Mouse (Mus musculus) lung, embryonic 14.5 days (tissue): ENCODE measurements around the gene Ltbr. TPM values are rescaled to one million over a fixed set of nuclear protein-coding genes. Genes with fewer than 3 reads are reported as not detected.
"Not testable (repeated sequence)": the region's sequence is repeated elsewhere in the genome, so short reads cannot be mapped to it uniquely, and the experiment has no call there.

Source experiments
- ATAC-seq: fragments of 200-750 bp; cut with Nextera tagmentation; 2 replicates; pipeline ENCODE4 v1.8.0; 2017; ENCODE audit warnings: mild to moderate bottlenecking, moderate TSS enrichment, moderate library complexity; ENCODE audit not compliant: insufficient read depth
- DNase-seq: peaks from one replicate; pipeline ENCODE4 v3.0.0-alpha.2; 2015
- H3K27ac ChIP-seq: fragments of 300-500 bp; sonication (generic); 2 replicates; pipeline ENCODE4 v1.5.1; 2014; ENCODE audit warnings: low read depth, mild to moderate bottlenecking, moderate library complexity
- H3K27me3 ChIP-seq: fragments of 300-500 bp; sonication (generic); 2 replicates; pipeline ENCODE4 v1.6.1; 2014; ENCODE audit warnings: low read length, control low read depth; ENCODE audit not compliant: insufficient read depth
- H3K36me3 ChIP-seq: fragments of 300-500 bp; sonication (generic); 2 replicates; pipeline ENCODE4 v1.6.1; 2014; ENCODE audit warnings: control low read depth; ENCODE audit not compliant: insufficient read depth
- H3K4me1 ChIP-seq: fragments of 300-500 bp; sonication (generic); 2 replicates; pipeline ENCODE4 v1.6.1; 2014; ENCODE audit warnings: antibody characterized with exemption, control low read depth; ENCODE audit not compliant: insufficient read depth
- H3K4me2 ChIP-seq: fragments of 300-500 bp; sonication (generic); 2 replicates; pipeline ENCODE4 v1.6.1; 2014; ENCODE audit warnings: mild to moderate bottlenecking
- H3K4me3 ChIP-seq: fragments of 300-500 bp; sonication (generic); 2 replicates; pipeline ENCODE4 v1.5.1; 2014; ENCODE audit warnings: low read depth, low read length
- H3K9ac ChIP-seq: fragments of 300-500 bp; sonication (generic); 2 replicates; pipeline ENCODE4 v1.6.1; 2014
- H3K9me3 ChIP-seq: fragments of 300-500 bp; sonication (generic); 2 replicates; pipeline ENCODE4 v1.6.1; 2016; ENCODE audit warnings: low read depth, low read length, control low read depth
- CTCF ChIP-seq: IDR thresholded peaks from 2 replicates; pipeline ENCODE4 v1.5.1; 2016; ENCODE audit warnings: antibody characterized with exemption, low read depth
- WGBS: fragments of 180-500 bp; shearing (Covaris S2); extraction: QIAGEN DNeasy Blood & Tissue Kit; methylation state at CpG from one replicate; pipeline ENCODE4 v1.1.7; 2014; 5-methylcytosine and 5-hydroxymethylcytosine counted together
- polyA plus RNA-seq: library from polyadenylated mRNA; unstranded; fragments of >200 nt; fragmentation: Nextera tagmentation; extraction: Ambion mirVana; gene quantifications from 2 replicates; pipeline ENCODE4 v1.2.1, GENCODE M21; 2014

The Ltbr gene
- polyA plus RNA-seq, 1 experiment from 2014 or later, result 81.7 TPM

DNA sequence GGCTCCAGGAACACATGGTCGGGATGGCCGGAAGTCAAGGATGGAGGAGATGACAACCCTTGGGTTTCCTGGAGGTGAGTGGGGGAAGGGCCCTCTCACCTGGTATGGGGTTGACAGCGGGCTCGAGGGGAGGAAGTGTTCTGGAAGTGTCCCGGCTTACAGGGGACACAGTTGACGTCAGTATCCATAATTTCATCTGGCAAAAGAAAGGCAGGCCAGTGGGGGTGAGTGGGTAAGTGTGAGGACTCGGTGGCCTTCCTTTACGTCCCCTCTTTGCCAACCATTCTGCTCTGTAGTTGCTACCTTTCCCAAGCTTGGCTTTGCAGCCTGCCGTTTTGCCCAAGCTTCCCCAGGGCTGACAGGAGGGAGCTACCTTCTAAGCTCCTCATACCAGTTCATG lies 1.5 kb downstream of the Ltbr start:
- Histone ChIP-seq H3K4me3 (peak overlapping the region; percentile 70), H3K27ac (0 out of 2 replicates have a peak overlapping the region, but pooled peaks have one; percentile 33), H3K27me3 (no peaks in the 10 kb centered on the region), H3K9me3 (no peaks in the 10 kb centered on the region), H3K36me3 (peaks cover 41% of the 10 kb centered on the region), H3K4me2 (peak overlapping the region; percentile 76), H3K4me1 (peaks cover 17% of the 10 kb centered on the region), H3K9ac (peak overlapping the region; percentile 90)
- ATAC-seq (no peak), DNase-seq (no peak)
- TF ChIP-seq CTCF, result no peak
- 69% methylated on average over 9 of the region's 9 CpGs for WGBS

DNA sequence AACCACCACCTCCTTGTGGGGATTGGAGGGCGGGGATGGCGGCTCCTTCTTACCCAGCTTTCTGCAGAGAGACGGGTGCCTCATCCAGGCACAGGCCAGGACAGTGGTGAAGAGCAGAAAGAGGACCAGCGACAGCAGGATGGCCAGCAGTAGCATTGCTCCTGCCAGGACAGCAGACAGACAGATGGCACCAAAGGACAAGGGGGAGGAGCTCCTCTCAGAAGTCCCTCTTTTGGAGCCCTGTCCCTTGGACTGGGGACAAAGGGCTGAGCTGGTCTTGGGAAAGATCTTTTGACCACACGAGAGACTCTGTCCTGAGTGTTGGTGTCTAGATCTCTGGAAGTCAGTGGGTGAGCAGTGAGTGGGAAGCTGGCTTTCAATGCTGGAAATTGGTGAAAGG lies 4.3 kb downstream of the Ltbr start:
- 52% methylated on average over 5 of the region's 5 CpGs for WGBS
- no peak overlapping the region for H3K4me2 ChIP-seq
- no peak overlapping the region for H3K9ac ChIP-seq
- DNase-seq (no peak), ATAC-seq (no peak)
- H3K4me3 ChIP-seq, result no peak overlapping the region
- TF ChIP-seq CTCF, result no peak
- no peaks in the 10 kb centered on the region for H3K27me3 ChIP-seq
- peaks cover 16% of the 10 kb centered on the region for H3K4me1 ChIP-seq
- H3K36me3 ChIP-seq, result peaks cover 53% of the 10 kb centered on the region
- H3K9me3 ChIP-seq, result no peaks in the 10 kb centered on the region
- no peak overlapping the region for H3K27ac ChIP-seq

DNA sequence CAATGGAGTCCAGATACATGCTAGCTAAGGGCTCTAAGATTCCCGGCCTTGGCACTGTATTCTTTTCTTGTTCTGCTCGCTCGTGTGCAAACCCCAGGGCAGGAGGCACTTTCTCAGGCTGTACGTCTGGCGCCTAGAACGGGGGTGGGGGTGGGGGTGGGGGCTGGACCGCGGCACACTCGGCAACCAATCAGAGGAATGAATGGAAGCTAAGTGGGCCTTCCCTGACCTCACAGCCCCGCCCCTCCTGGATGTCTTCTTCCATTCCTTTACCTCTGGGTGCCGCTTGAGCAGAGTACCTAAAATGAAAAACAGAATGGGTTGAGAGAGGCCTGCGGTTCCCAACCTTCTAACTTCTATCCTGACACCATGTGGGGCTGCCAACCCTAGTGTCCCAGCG lies 4.8 kb downstream of the Ltbr start:
- Histone ChIP-seq H3K27me3 (no peaks in the 10 kb centered on the region), H3K36me3 (peaks cover 53% of the 10 kb centered on the region), H3K9me3 (no peaks in the 10 kb centered on the region), H3K4me1 (peaks cover 12% of the 10 kb centered on the region), H3K27ac (no peak overlapping the region), H3K9ac (no peak overlapping the region), H3K4me2 (no peak overlapping the region), H3K4me3 (no peak overlapping the region)
- ATAC-seq, result no peak
- peak; percentile 28 for DNase-seq
- 18% methylated on average over 13 of the region's 13 CpGs for WGBS
- no peak for TF ChIP-seq CTCF

DNA sequence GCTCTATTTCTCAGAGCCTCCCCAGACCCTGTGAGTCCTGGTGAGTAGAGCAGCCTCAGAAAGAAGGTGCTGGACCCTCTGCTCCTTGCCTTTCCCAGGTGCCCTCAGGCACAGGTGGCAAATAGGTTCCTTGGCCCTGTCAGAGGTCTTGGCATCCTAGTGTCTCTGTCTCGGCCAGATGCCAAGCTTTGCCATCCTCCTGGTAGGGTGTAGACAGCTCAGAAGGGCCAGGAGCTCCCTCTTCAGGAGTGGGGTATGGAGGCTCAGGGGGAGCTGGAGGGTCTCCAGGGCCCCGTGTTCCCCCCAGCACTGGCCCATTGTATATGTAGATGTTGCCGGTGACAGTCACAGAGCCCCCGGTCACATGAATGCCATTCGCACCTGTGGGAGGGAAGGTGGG lies 6.6 kb downstream of the Ltbr start:
- DNase-seq (no peak), ATAC-seq (no peak)
- Histone ChIP-seq H3K4me3 (no peak overlapping the region), H3K4me1 (peaks cover 12% of the 10 kb centered on the region), H3K36me3 (peaks cover 51% of the 10 kb centered on the region), H3K27me3 (no peaks in the 10 kb centered on the region), H3K27ac (no peak overlapping the region), H3K9ac (no peak overlapping the region), H3K4me2 (no peak overlapping the region), H3K9me3 (no peaks in the 10 kb centered on the region)
- TF ChIP-seq CTCF, result no peak
- 87% methylated on average over 5 of the region's 5 CpGs for WGBS

DNA sequence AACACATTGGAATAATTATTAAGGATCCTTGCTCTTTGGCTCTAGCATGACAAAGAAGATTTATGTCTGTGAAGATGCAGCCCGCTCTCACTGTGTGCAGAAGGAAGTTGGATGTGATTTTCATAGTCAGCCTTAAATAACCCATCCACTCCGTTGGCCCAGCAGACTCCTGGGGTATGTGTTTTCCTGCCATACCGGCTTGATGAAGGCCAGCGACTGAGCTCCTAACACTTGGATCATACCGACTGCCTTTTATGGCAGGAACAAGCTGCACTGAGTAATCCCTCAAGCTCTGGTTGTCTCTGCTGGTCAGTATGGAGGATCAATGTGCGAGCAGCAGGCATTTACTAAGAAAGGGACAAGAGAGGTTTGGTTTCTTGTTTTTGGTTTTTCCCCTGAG lies 8.2 kb downstream of the Ltbr start:
- Histone ChIP-seq H3K9ac (no peak overlapping the region), H3K9me3 (no peaks in the 10 kb centered on the region), H3K27me3 (no peaks in the 10 kb centered on the region), H3K4me1 (peaks cover 11% of the 10 kb centered on the region), H3K27ac (no peak overlapping the region), H3K36me3 (peaks cover 37% of the 10 kb centered on the region), H3K4me3 (no peak overlapping the region), H3K4me2 (no peak overlapping the region)
- WGBS, result 87% methylated on average over 6 of the region's 6 CpGs
- DNase-seq (no peak), ATAC-seq (no peak)
- TF ChIP-seq CTCF, result no peak

DNA sequence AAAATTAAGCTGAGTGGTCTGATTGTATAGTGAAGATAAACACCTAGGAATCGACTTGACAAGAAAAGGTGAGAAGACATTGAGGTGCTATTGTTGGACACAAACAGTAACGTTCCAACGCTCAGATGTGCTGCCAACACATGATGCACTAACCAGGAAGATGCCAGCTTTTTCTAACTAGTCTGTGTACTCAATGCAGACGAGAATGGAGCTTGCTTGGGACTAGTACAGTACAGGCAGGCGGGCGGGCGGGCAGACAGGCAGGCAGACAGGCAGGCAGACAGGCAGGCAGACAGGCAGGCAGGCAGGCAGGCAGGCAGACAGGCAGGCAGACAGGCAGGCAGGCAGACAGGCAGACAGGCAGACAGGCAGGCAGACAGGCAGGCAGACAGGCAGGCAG lies 9.3 kb downstream of the Ltbr start:
- DNase-seq, H3K27me3 ChIP-seq, H3K9ac ChIP-seq, H3K27ac ChIP-seq, H3K9me3 ChIP-seq, H3K4me3 ChIP-seq, H3K4me2 ChIP-seq, ATAC-seq: not testable (repeated sequence)
- Histone ChIP-seq H3K36me3 (peaks cover 30% of the 10 kb centered on the region), H3K4me1 (peaks cover 11% of the 10 kb centered on the region)
- 82% methylated on average over 7 of the region's 7 CpGs for WGBS

DNA sequence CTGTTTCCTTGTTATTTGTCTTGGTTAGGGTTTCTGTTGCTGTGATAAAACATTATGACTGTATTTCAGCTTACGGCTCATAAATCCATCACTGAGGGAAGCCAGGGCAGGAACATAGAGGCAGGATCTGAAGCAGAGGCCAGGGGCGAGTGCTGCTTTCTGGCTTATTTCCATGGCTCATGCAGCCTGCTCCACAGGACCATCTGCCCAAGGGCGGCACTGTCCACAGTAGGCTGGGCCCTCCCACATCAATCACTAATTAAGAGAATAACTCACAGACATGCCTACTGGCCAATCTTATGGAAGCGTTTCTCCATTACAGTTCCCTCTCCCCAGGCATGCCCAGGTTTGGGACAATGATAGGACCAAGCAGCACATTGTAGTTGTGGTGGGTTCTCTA lies 10.4 kb downstream of the Ltbr start:
- no peak; the same call in 1 of the 2 replicates for ATAC-seq
- Histone ChIP-seq H3K27me3 (no peaks in the 10 kb centered on the region), H3K36me3 (peaks cover 20% of the 10 kb centered on the region), H3K9ac (no peak overlapping the region), H3K4me3 (no peak overlapping the region), H3K4me1 (peaks cover 11% of the 10 kb centered on the region), H3K27ac (peak overlapping the region; percentile 83; the same call in 1 of the 2 replicates), H3K4me2 (no peak overlapping the region), H3K9me3 (no peaks in the 10 kb centered on the region)
- peak; percentile 34 for DNase-seq
- no peak for TF ChIP-seq CTCF
- 60% methylated on average over 4 of the region's 4 CpGs for WGBS
